In genomic region chr2:167078931-167079495, GRCm38 (mm10) we compare ENCODE assay signal across 8 mouse cellular contexts. TPM values are rescaled to one million over a fixed set of nuclear protein-coding genes. Genes with fewer than 3 reads are reported as not detected.
DNase-seq lines count a peak whose midpoint lies in the region; ATAC-seq and TF ChIP-seq lines count a peak whose summit lies in the region.

No protein-coding gene starts in this region.

- no peak overlapping the region for H3K4me3 ChIP-seq in heart, embryonic 10.5 days
- H3K4me3 ChIP-seq in hindbrain, postnatal 0 days (ENCODE audit: low read length) = no peak overlapping the region

- TF ChIP-seq CTCF in hindbrain, postnatal 0 days (IDR thresholded peaks at IDR 0.05; ENCODE audit: low read depth) = no peak

- H3K27ac ChIP-seq in heart, embryonic 10.5 days = peak overlapping the region; percentile 29; the same call in 1 of the 2 replicates
- H3K27ac ChIP-seq in hindbrain, postnatal 0 days = peak overlapping the region; percentile 51; the same call in 1 of the 2 replicates

- peaks cover 27% of the 10 kb centered on the region for H3K4me1 ChIP-seq in heart, embryonic 10.5 days
- H3K4me1 ChIP-seq in hindbrain, postnatal 0 days (ENCODE audit: insufficient read depth, low read length) = peaks cover 4% of the 10 kb centered on the region; the same call in 1 of the 2 replicates

- no peak for DNase-seq in heart, embryonic 10.5 days (ENCODE audit: low spot score)
- no peak for DNase-seq in heart, postnatal 4 days
- peak; percentile 88 for DNase-seq in 3134 (ENCODE audit: extremely low read depth, insufficient read length, low spot score)
- DNase-seq in cerebellum, postnatal 25 days = peak; percentile 43 to 53
- DNase-seq in hindbrain, postnatal 0 days (ENCODE audit: low spot score) = peak; percentile 51
- DNase-seq in adrenal gland, postnatal 10 days = no peak
- DNase-seq in T-cell, adult 2 months (ENCODE audit: low spot score) = no peak
- no peak for DNase-seq in gastrocnemius, adult 18-20 months (ENCODE audit: low spot score)

- no peak overlapping the region for H3K9ac ChIP-seq in hindbrain, postnatal 0 days (replicated peaks; ENCODE audit: low read length)

- H3K4me2 ChIP-seq in hindbrain, postnatal 0 days (ENCODE audit: low read depth, low read length) = no peak overlapping the region

- H3K36me3 ChIP-seq in heart, embryonic 10.5 days = no peaks in the 10 kb centered on the region
- H3K36me3 ChIP-seq in hindbrain, postnatal 0 days (ENCODE audit: insufficient read depth, low read length) = no peaks in the 10 kb centered on the region

- no peaks in the 10 kb centered on the region for H3K27me3 ChIP-seq in heart, embryonic 10.5 days (ENCODE audit: insufficient read depth, poor library complexity, severe bottlenecking)
- H3K27me3 ChIP-seq in hindbrain, postnatal 0 days (ENCODE audit: insufficient read depth, low read length) = no peaks in the 10 kb centered on the region

- 0 out of 2 replicates have a peak, but pooled peaks have one; percentile 25 for ATAC-seq in hindbrain, postnatal 0 days

- H3K9me3 ChIP-seq in heart, embryonic 10.5 days = no peaks in the 10 kb centered on the region
- no peaks in the 10 kb centered on the region for H3K9me3 ChIP-seq in hindbrain, postnatal 0 days (ENCODE audit: low read length)

- WGBS in heart, embryonic 10.5 days = 44% methylated on average over 9 of the region's 9 CpGs
- 40% methylated on average over 9 of the region's 9 CpGs for WGBS in hindbrain, postnatal 0 days

RNA-seq across cellular contexts. Expression of gene Znfx1, which starts 16.2 kb away (rescaled TPM):
- polyA plus RNA-seq in heart, embryonic 10.5 days (2016; fragmentation: Nextera tagmentation; extraction: Ambion mirVana) = 6.5 and 7.3 TPM in 2 replicates
- total RNA-seq in heart, postnatal 4 days (2021) = 10 to 100 TPM; 19.7 to 22.4 TPM
- 31.6 and 34.9 TPM in 2 replicates for total RNA-seq in hindbrain, postnatal 0 days (2014; rRNA removed)
- polyA plus RNA-seq in hindbrain, postnatal 0 days (2015; fragmentation: Nextera tagmentation; extraction: Ambion mirVana) = 4.9 and 5.8 TPM in 2 replicates
- 10 to 100 TPM; 31.2 to 36.5 TPM for total RNA-seq in adrenal gland, postnatal 10 days (2021)
- 10 to 100 TPM; 25.7 to 26.8 TPM for total RNA-seq in gastrocnemius, adult 18-20 months (2021)

Comparison
In these comparisons a context has a peak if more than half of its experiments do, and no peak if none do; other contexts are left out.
1. DNase-seq: peak in 3134 (single experiment), cerebellum, postnatal 25 days (2 of 2) and hindbrain, postnatal 0 days (single experiment); none in heart, embryonic 10.5 days (single experiment), heart, postnatal 4 days (single experiment), adrenal gland, postnatal 10 days (single experiment), T-cell, adult 2 months (single experiment) and gastrocnemius, adult 18-20 months (single experiment).